Mouse (Mus musculus): Measurements from ENCODE around the gene Gabrb1.

GRCm38 (mm10) chr5:71627820-71628219, 30.1 kb upstream of the Gabrb1 start:
- TF ChIP-seq ZNF384 (IDR thresholded peaks at IDR 0.05; ENCODE audit: low read depth, low read length) (no peak), CHD2 (IDR thresholded peaks at IDR 0.05; ENCODE audit: low read depth, low read length) (no peak), ZC3H11A (IDR thresholded peaks at IDR 0.05; ENCODE audit: borderline replicate concordance, low read depth, low read length) (no peak)

All from ES-E14 (cell line).